Mouse (Mus musculus) ES-E14 (cell line): ENCODE data around the gene Lurap1l.

ENCODE experiments used
- CHD2 ChIP-seq: IDR thresholded peaks from 2 replicates; pipeline ENCODE4 v1.6.1; 2014; ENCODE audit warnings: mild to moderate bottlenecking, low read depth, low read length, inconsistent platforms
- MAFK ChIP-seq: IDR thresholded peaks from 2 replicates; pipeline ENCODE4 v1.6.1; 2014; ENCODE audit warnings: mild to moderate bottlenecking, low read depth, low read length, inconsistent platforms; ENCODE audit not compliant: insufficient read depth
- ZC3H11A ChIP-seq: IDR thresholded peaks from 2 replicates; pipeline ENCODE4 v1.6.1; 2012; ENCODE audit warnings: low read depth, mild to moderate bottlenecking, inconsistent platforms, low read length, borderline replicate concordance

- TF ChIP-seq ZC3H11A (no peak), CHD2 (no peak), MAFK (no peak)
Measured at GRCm38 (mm10) chr4:80869598-80869997, 40.8 kb upstream of the Lurap1l start.
